Mouse (Mus musculus) retina, postnatal 7 days (tissue): ENCODE results near the gene Etfa.

Source experiments
- DNase-seq: peaks from one replicate; pipeline ENCODE4 v3.0.0-alpha.2; 2012; ENCODE audit warnings: low read depth, low spot score

Gene Etfa

GRCm38 (mm10) chr9:55511521-55511993 is 486 bp downstream of the Etfa start:
- DNase-seq, result no peak

DNA sequence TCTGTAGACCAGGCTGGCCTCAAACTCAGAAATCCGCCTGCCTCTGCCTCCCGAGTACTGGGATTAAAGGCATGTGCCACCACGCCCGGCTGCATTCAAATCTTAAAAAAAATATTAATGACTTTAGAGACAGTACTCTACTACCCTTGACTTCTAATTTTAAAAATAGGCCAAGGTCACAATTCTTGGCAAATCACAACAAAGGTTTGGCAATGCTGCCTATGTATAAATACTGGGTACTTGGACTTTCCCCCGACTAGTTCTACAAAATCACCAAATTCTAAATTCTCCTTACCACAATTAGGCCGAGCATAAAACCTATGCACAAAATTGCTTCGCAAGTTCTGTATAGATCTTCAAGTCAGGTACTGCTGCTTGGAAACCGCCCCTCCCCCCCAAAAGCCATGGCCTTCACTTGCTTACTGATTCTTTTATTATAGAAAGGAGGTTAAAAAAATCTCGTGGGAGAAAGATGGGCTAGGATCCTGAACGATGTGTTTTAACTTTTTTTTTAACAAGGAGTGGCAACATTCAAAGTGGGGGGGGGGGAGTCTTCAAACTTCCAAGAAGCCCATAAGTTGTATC is 1.3 kb downstream of the Etfa start:
- no peak for DNase-seq

GRCm38 (mm10) chr9:55509731-55510130 is 2.3 kb downstream of the Etfa start:
- DNase-seq, result no peak

- DNase-seq, result no peak
Measured at GRCm38 (mm10) chr9:55508701-55509100, 3.3 kb downstream of the Etfa start.

DNA sequence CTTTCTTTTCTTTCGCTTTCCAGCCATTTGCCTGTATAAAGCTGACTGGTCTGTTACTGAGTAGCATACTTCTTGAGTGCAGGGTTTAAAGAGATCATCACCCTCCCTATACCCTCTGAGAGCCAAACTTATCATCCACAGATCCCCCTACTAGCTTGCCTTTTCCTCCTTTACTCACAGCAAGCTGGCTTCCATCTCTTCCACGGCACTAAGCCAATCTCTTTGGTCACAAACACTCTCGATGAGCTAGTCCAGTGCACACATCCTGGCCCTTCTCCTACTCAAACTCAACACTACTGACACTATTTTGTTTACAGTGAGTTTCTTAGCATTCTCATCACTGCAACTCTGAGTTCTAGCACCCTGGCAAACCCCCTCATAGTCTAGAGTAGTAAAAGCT is 4.1 kb downstream of the Etfa start:
- DNase-seq, result no peak

DNA sequence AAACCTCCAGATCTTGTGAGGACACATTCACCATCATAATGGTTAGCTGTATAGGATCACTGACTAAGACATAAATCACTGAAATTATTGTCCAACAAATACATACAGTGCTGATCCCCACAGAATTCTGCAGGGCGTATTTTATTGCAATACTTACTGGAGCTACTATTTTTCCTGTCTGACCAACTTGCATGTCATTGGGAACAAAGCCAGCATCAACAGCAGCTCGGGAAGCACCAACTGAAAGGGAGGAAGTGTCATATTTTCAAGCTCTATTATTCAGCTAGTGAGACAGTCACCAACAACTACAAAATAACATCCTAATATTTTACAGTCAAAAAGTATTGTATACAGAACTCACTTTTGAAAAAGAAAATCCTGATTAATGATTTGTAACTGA is 29.9 kb downstream of the Etfa start:
- no peak for DNase-seq

DNA sequence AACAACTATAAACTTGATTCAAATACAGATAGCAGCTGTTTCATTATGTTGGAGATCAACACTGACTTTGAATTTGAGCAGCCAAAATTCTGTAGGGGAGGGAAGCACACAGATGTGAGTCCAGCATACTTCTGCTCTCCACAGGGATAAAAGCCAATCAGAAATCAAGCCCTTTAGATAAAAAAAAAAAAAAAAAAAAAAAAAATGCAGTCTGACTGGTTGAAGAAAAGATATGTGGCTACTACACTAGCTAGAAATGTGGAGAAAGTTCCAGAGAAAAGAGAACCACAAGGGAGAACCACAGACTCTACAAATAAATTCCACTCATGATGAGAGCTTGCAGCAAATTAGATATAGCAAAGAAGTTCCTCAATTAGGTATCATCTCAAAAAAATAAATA is 33.3 kb downstream of the Etfa start:
- DNase-seq, result no peak

DNA sequence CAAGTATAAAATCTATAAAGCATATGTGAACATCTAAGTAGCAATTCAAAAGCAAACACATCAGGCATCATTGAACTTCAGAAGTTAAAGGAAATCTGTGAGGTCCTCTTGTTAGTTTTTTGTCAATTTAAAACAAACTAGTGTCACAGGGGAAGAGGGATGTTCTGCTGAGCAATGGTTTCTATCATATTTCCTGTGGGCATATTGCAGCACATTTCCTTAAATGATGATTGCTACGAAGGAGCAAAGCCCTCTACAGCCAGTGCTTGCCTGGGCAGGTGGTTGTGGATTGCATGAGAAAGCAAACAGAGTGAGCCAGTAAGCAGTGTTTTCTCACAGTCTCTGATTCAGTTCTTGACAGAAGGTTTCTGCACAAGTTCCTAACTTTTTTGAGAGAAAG is 36.0 kb downstream of the Etfa start:
- no peak for DNase-seq

DNA sequence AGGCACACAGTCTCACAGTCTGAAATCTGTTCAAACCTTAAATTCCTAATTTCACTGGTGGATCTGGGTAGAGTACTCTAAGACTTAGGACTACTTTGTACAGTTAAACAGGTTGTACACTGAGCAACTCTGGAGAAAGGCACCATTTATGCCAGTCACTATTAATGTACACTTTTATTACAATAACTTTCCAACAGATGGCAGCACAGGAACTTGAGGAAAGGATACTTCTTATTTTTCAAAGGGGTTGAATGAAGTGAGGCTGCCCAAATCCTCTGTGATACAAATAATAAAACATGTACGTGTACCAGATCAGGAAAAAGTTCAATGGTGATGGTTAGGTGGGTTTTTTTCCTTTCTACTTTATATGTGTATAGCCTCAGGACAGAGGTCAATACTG is 43.6 kb downstream of the Etfa start:
- DNase-seq, result peak; percentile 17

DNA sequence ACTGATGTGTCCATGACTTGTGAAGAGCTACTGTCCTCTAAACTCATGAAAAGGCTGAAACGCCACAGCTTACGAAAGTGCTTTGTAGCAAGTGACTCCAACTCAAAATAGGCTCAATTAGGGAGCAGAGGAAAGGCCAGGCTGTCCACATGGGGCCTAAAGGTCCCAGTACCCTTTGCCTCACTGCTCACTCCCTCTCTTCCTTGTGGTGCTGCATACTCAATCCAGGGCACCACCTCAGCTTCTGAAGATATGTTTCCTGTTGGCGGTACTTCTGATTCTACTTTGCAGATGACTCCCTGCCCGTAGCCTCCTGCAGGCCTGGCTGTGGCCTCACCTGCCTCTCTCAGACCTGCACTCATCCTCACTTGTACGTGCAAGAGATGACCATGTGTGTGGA is 58.7 kb downstream of the Etfa start:
- no peak for DNase-seq

- no peak for DNase-seq
Measured at GRCm38 (mm10) chr9:55452906-55453305, 59.1 kb downstream of the Etfa start.

DNA sequence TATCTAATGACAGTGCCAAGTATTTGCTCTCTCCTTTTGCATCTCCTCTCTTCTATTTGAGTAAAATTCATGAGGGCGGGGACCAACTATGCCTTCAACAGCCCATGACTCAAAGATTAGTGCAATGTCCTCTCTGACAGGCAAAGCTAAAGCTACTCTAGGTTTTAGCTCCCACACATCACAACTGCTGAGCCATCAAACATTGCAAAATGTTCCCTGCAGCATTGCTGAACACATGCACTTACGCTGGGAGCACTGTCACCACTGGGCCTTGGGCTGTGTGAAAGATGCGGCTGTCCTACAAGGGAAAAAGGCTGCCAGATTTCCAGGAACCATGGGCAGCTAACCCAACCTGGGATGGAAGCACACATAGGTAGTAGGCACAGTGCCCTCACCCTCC is 60.6 kb downstream of the Etfa start:
- DNase-seq, result no peak

GRCm38 (mm10) chr9:55450035-55450434 is 62.0 kb downstream of the Etfa start:
- no peak for DNase-seq

GRCm38 (mm10) chr9:55449108-55449507 is 62.9 kb downstream of the Etfa start:
- DNase-seq, result no peak

DNA sequence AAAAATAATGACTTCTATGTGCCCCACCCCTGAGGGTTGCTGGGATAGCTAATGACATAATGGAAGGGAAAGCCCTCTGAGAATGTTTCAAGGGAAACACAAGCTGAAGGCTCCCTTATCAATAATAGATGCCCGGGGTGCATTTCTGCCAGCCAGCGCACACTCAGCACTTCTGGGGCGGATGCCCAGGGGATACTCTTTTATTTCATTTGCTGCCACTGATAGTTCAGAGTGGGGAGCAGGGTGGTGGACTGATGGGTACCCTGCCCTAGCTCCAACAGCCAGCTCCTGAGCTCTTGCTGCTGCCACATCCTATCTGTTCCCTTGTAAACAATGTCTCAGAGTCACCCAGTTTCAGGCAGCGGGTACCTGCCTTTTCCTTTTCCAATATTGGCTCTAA is 64.5 kb downstream of the Etfa start:
- DNase-seq, result no peak

DNA sequence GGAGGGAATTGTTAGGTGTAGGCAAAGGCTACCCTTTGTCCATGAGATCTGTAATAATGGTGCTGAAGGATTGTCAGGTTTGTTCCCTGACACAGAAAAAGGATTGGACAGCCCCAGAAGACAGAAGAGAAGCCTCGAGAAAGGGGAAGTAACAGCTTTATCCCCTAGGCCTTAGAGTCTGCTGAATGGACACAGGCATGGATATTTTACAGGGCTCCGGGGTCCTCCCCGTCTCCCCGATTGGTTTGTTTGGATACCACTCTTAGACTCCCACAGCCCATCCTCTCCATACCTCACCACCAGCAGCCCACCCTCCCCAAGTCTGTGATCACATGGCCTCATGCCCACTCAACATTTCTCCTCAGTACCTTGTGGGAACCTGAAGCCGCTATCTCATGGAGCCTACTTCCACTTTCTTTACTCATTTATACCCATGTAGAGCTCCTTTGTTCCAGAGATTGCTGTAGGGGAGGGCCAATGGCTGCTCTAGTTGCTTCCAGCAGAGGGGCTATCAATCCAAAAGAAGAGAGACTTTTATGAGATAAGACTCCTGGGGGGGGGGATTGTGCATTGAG is 72.8 kb downstream of the Etfa start:
- DNase-seq, result no peak

DNA sequence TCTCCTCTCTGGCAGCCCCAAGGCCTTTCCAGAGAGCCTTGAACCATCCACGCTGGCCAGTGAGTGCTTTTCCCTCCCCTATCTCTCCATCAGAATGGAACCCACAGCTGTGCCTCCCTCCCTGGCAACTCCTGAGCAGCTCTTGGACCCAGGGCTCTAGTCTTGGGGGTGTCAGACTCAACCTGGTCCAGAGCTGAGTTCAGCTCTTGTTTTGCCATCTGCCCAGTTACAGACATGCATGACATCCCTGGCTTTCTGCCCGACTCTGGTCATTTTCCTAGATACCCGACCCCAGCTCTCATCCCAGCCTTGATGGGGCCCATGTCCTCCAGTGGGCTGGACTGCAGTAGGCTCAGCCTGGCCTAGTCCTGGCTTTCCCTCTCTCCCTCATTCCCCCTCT is 73.6 kb downstream of the Etfa start:
- no peak for DNase-seq

GRCm38 (mm10) chr9:55433875-55434274 is 78.2 kb downstream of the Etfa start:
- DNase-seq, result peak; percentile 24

DNA sequence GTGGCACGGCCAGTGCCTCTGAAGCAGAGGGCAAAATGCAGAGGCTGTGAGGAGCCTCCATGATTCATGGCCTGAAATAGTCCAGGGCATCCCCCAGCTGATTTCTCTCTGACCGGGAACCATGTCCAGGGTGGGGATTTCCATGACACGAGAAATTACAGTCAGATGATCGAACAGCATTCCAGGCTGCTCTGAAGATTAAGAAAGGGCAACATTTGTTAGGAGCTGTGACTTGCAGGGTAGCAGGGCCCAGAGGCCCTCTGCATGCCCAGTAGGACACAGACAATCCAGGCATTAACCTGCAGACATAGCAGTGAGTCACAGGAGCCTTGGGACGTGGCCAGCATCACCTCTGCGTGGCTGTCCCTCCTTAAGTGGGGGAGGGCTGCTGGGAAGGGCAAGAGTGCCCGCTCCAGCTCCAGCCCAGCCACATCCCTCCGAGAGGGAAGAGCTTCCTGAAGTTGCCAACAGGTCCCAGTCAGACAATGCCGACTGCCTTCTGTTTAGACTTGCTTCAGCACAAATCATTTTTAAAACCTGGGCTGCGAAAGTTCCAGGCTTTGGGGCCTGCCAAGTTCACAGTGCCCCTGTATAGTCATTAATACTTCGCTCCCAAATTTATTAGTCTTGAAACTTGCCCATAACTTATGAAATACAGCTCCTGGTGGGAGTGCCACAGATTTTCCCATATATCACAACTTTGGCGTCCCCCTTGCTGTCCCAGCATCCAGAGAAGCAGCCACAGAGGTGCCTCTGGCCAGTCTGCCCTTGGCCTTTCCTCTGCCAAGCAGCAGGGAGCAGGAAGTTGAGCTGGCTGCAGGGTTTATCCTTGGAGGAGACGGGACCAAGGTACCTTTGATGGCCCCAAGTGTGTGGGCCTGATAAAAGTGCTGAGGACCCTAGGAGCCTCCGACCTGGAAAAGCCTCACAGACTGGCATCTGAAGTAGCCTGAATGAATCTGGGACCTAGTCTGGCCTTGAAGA is 79.4 kb downstream of the Etfa start:
- DNase-seq, result no peak

GRCm38 (mm10) chr9:55430133-55430532 is 81.9 kb downstream of the Etfa start:
- DNase-seq, result no peak

DNA sequence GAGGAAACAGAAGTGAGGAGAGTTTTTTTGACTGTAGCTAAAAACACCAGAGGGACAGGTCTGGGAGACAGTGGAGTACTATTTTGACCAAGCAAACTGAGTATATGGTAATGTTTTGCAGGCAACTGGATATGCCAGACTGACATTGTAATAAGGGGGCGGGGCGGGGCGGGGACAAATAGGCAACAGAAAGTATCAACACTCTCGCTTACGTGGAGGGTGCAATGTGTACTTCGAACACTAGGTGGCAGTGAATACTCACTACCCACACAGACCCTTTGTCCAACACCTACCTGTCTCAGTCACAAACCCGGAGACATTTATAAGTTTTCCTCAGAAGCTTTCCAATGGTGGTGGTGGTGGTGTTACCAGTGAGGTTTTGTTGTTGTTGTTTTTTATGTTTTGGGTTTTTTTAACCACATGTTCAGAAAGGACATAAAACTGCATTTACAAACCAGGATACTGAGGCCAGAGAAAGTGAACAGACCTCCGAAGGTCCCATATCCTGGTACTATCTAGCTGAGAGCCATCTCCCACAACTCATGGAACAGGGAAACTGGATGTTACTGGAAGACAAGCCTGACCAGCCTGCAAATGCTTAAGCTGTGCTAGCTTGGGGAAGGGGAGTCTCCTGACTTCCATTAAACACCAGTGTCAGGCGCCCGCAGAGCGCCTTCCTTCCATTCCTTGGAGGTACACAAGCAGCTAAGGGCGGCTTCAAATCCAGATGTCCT is 82.6 kb downstream of the Etfa start:
- peak; percentile 61 for DNase-seq

GRCm38 (mm10) chr9:55425271-55425810 is 86.7 kb downstream of the Etfa start:
- DNase-seq, result no peak
